Mouse (Mus musculus) mouse embryonic stem cell (cell line): ENCODE measurements around the gene Epgn.

Source experiments
- in situ Hi-C, 2 experiments: fragments of 300-500 bp; cut with MboI; formaldehyde crosslinking; loops; 1 replicate in 1 of 2; 3 replicates in 1 of 2; pipeline ENCODE4 v1.14.3; 2019 to 2020; ENCODE audit warnings: low sequenced_read_pairs in 2 of 2, low pct_unique_long_range_greater_than_20kb in 1 of 2, mixed read lengths in 1 of 2; ENCODE audit not compliant: unreplicated experiment in 1 of 2

Gene Epgn

GRCm38 (mm10) chr5:91027164-91027563, at the start of gene Epgn:
TSS of gene Epgn (plus strand) at chr5:91027464.
- in situ Hi-C loops = no loop called here

GRCm38 (mm10) chr5:90980297-90980696, 47.0 kb upstream of the Epgn start:
- in situ Hi-C loops = no loop called here

GRCm38 (mm10) chr5:90987605-90988004, 39.7 kb upstream of the Epgn start:
- in situ Hi-C loops = no loop called here

GRCm38 (mm10) chr5:90988149-90988548, 39.1 kb upstream of the Epgn start:
- in situ Hi-C loops = no loop called here

GRCm38 (mm10) chr5:90988592-90988991, 38.7 kb upstream of the Epgn start:
- in situ Hi-C loops = no loop called here

- in situ Hi-C loops = no loop called here
These were observed 27.3 kb upstream of the Epgn start for GRCm38 (mm10) chr5:90999942-91000341.

- in situ Hi-C loops = no loop called here
These were observed 12.0 kb upstream of the Epgn start for GRCm38 (mm10) chr5:91015216-91015615.

GRCm38 (mm10) chr5:91023114-91023513, 4.2 kb upstream of the Epgn start:
- in situ Hi-C loops = no loop called here

- in situ Hi-C loops = no loop called here
These were observed 576 bp downstream of the Epgn start for GRCm38 (mm10) chr5:91027840-91028239.

- in situ Hi-C loops = loop anchor here in 1 of 2 experiments (10.0 kb wide), 1 partner anchor 274 kb away; no protein-coding TSS in a partner anchor
These were observed 3.4 kb downstream of the Epgn start for GRCm38 (mm10) chr5:91030629-91031028.

- in situ Hi-C loops = loop anchor here in 1 of 2 experiments (10.0 kb wide), 1 partner anchor 269 kb away; no protein-coding TSS in a partner anchor
These were observed 8.1 kb downstream of the Epgn start for GRCm38 (mm10) chr5:91035341-91035740.

GRCm38 (mm10) chr5:91036628-91037027, 9.4 kb downstream of the Epgn start:
- in situ Hi-C loops = loop anchor here in 1 of 2 experiments (10.0 kb wide), 1 partner anchor 268 kb away; no protein-coding TSS in a partner anchor

- in situ Hi-C loops = loop anchor here in 1 of 2 experiments (10.0 kb wide), 1 partner anchor 267 kb away; no protein-coding TSS in a partner anchor
These were observed 10.5 kb downstream of the Epgn start for GRCm38 (mm10) chr5:91037756-91038155.

GRCm38 (mm10) chr5:91038547-91038946, 11.3 kb downstream of the Epgn start:
- in situ Hi-C loops = loop anchor here in 1 of 2 experiments (10.0 kb wide), 1 partner anchor 266 kb away; no protein-coding TSS in a partner anchor

- in situ Hi-C loops = loop anchor here in 1 of 2 experiments (10.0 kb wide), 1 partner anchor 266 kb away; no protein-coding TSS in a partner anchor
These were observed 11.7 kb downstream of the Epgn start for GRCm38 (mm10) chr5:91038963-91039362.

- in situ Hi-C loops = no loop called here
These were observed 20.7 kb downstream of the Epgn start for GRCm38 (mm10) chr5:91047987-91048386.

GRCm38 (mm10) chr5:91048397-91048796, 21.1 kb downstream of the Epgn start:
- in situ Hi-C loops = no loop called here

GRCm38 (mm10) chr5:91072340-91072739, 45.1 kb downstream of the Epgn start:
- in situ Hi-C loops = no loop called here

- in situ Hi-C loops = no loop called here
These were observed 46.4 kb downstream of the Epgn start for GRCm38 (mm10) chr5:91073626-91074025.

GRCm38 (mm10) chr5:91074026-91074425, 46.8 kb downstream of the Epgn start:
- in situ Hi-C loops = no loop called here
